Mouse (Mus musculus): ENCODE results near the gene Rapgef1.

Rapgef1 gene

GRCm38 (mm10) chr2:29645071-29645628 is 25.6 kb downstream of the Rapgef1 start:
- ATAC-seq (ENCODE audit: low TSS enrichment): no peak

- no peak for ATAC-seq (ENCODE audit: low TSS enrichment)
Observed at GRCm38 (mm10) chr2:29646613-29647012, 27.1 kb downstream of the Rapgef1 start.

- no peak for ATAC-seq (ENCODE audit: low TSS enrichment)
Observed at GRCm38 (mm10) chr2:29647162-29647561, 27.6 kb downstream of the Rapgef1 start.

GRCm38 (mm10) chr2:29647808-29648207 is 28.3 kb downstream of the Rapgef1 start:
- peak; percentile 84 for ATAC-seq (ENCODE audit: low TSS enrichment)

GRCm38 (mm10) chr2:29648956-29649794 is 29.7 kb downstream of the Rapgef1 start:
- no peak for ATAC-seq (ENCODE audit: low TSS enrichment)

GRCm38 (mm10) chr2:29649795-29650457 is 30.4 kb downstream of the Rapgef1 start:
- ATAC-seq (ENCODE audit: low TSS enrichment): no peak

- no peak for ATAC-seq (ENCODE audit: low TSS enrichment)
Observed at GRCm38 (mm10) chr2:29651876-29652275, 32.4 kb downstream of the Rapgef1 start.

GRCm38 (mm10) chr2:29655433-29655832 is 35.9 kb downstream of the Rapgef1 start:
- no peak for ATAC-seq (ENCODE audit: low TSS enrichment)

- no peak for ATAC-seq (ENCODE audit: low TSS enrichment)
Observed at GRCm38 (mm10) chr2:29656095-29656494, 36.6 kb downstream of the Rapgef1 start.

GRCm38 (mm10) chr2:29657089-29657488 is 37.6 kb downstream of the Rapgef1 start:
- no peak for ATAC-seq (ENCODE audit: low TSS enrichment)

GRCm38 (mm10) chr2:29661751-29662191 is 42.3 kb downstream of the Rapgef1 start:
- ATAC-seq (ENCODE audit: low TSS enrichment): no peak

- ATAC-seq (ENCODE audit: low TSS enrichment): peak; percentile 64; the same call in 1 of the 2 replicates
Observed at GRCm38 (mm10) chr2:29663260-29663877, 43.8 kb downstream of the Rapgef1 start.

GRCm38 (mm10) chr2:29665421-29665820 is 45.9 kb downstream of the Rapgef1 start:
- ATAC-seq (ENCODE audit: low TSS enrichment): no peak

- no peak for ATAC-seq (ENCODE audit: low TSS enrichment)
Observed at GRCm38 (mm10) chr2:29666589-29666988, 47.1 kb downstream of the Rapgef1 start.

GRCm38 (mm10) chr2:29667109-29667508 is 47.6 kb downstream of the Rapgef1 start:
- no peak for ATAC-seq (ENCODE audit: low TSS enrichment)

- ATAC-seq (ENCODE audit: low TSS enrichment): no peak
Observed at GRCm38 (mm10) chr2:29668011-29668691, 48.6 kb downstream of the Rapgef1 start.

GRCm38 (mm10) chr2:29668963-29669362 is 49.4 kb downstream of the Rapgef1 start:
- ATAC-seq (ENCODE audit: low TSS enrichment): no peak

GRCm38 (mm10) chr2:29669711-29670110 is 50.2 kb downstream of the Rapgef1 start:
- peak; percentile 66 for ATAC-seq (ENCODE audit: low TSS enrichment)

- peak; percentile 24; the same call in 1 of the 2 replicates for ATAC-seq (ENCODE audit: low TSS enrichment)
Observed at GRCm38 (mm10) chr2:29670231-29670991, 50.9 kb downstream of the Rapgef1 start.

- ATAC-seq (ENCODE audit: low TSS enrichment): no peak
Observed at GRCm38 (mm10) chr2:29671374-29671773, 51.9 kb downstream of the Rapgef1 start.

GRCm38 (mm10) chr2:29671856-29672255 is 52.3 kb downstream of the Rapgef1 start:
- no peak for ATAC-seq (ENCODE audit: low TSS enrichment)
